Mouse (Mus musculus) embryonic facial prominence, embryonic 12.5 days (tissue): ENCODE data around the gene Alox15. TPM values are rescaled to one million over a fixed set of nuclear protein-coding genes. Genes with fewer than 3 reads are reported as not detected.
A peak's percentile ranks its signal among the peaks of the same experiment; 100 is the strongest.
"Not testable (repeated sequence)": the region's sequence is repeated elsewhere in the genome, so short reads cannot be mapped to it uniquely, and the experiment has no call there.

Experiments
- ATAC-seq: fragments of 200-750 bp; cut with Nextera tagmentation; 2 replicates; pipeline ENCODE4 v1.8.0; 2017; ENCODE audit not compliant: insufficient number of reproducible peaks, insufficient read depth, low FRiP score, low TSS enrichment
- H3K27ac ChIP-seq: fragments of 300-500 bp; sonication (generic); 2 replicates; pipeline ENCODE4 v1.5.1; 2016; ENCODE audit warnings: mild to moderate bottlenecking
- H3K27me3 ChIP-seq: fragments of 300-500 bp; sonication (generic); 2 replicates; pipeline ENCODE4 v1.6.1; 2016; ENCODE audit warnings: mild to moderate bottlenecking, moderate library complexity
- H3K36me3 ChIP-seq: fragments of 300-500 bp; sonication (generic); 2 replicates; pipeline ENCODE4 v1.6.1; 2016; ENCODE audit warnings: mild to moderate bottlenecking
- H3K4me1 ChIP-seq: fragments of 300-500 bp; sonication (generic); 2 replicates; pipeline ENCODE4 v1.6.1; 2016
- H3K4me2 ChIP-seq: fragments of 300-500 bp; sonication (generic); replicated peaks from 2 replicates; pipeline ENCODE4 v1.6.1; 2016; ENCODE audit warnings: mild to moderate bottlenecking, moderate library complexity
- H3K4me3 ChIP-seq: fragments of 300-500 bp; sonication (generic); 2 replicates; pipeline ENCODE4 v1.5.1; 2016; ENCODE audit warnings: mild to moderate bottlenecking
- H3K9ac ChIP-seq: fragments of 300-500 bp; sonication (generic); 2 replicates; pipeline ENCODE4 v1.6.1; 2016; ENCODE audit warnings: mild to moderate bottlenecking, moderate library complexity
- H3K9me3 ChIP-seq: fragments of 300-500 bp; sonication (generic); 2 replicates; pipeline ENCODE4 v1.6.1; 2016; ENCODE audit warnings: mild to moderate bottlenecking, moderate library complexity
- WGBS: fragments of 180-500 bp; shearing (Covaris S2); methylation state at CpG from one replicate; pipeline ENCODE4 v1.1.7; 2016; 5-methylcytosine and 5-hydroxymethylcytosine counted together
- polyA plus RNA-seq: library from polyadenylated mRNA; unstranded; fragments of >200 nt; fragmentation: Nextera tagmentation; extraction: Ambion mirVana; gene quantifications from 2 replicates; pipeline ENCODE4 v1.2.1, GENCODE M21; 2016

Alox15 gene
- 0.29 TPM in 2 replicates for polyA plus RNA-seq

DNA sequence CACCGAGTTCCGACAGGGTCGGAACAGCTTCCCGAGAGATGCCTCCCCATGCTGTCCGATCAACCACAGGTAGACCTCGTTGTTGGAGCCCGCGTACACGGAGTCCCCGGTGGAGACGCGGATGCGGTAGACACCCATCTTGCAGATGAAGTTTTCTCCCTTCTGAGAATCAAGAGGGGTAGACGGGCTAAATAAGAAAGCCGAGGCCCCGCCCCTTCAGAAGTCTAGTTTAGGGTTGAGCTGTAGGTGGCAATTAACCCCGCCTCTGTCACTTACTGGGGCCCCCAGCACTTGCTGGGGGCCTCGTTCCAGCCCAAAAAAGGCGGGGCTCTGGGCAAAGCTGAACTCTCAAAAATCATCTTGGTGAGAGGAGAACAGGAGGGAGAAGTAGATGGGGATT is at the start of gene Alox15:
TSS of gene Alox15 (minus strand) at position 164 of the 400 bp plus-strand sequence.
- no peaks in the 10 kb centered on the region for H3K36me3 ChIP-seq
- H3K4me3 ChIP-seq: peak within 1 kb of the TSS; percentile 33
- peak within 1 kb of the TSS; percentile 59 for H3K4me2 ChIP-seq
- WGBS: under 1% methylated on average over 19 of the region's 19 CpGs
- H3K9me3 ChIP-seq: no peaks in the 10 kb centered on the region
- no peak for ATAC-seq
- peaks cover 48% of the 10 kb centered on the region for H3K27me3 ChIP-seq
- H3K27ac ChIP-seq: no peak within 1 kb of the TSS
- H3K9ac ChIP-seq: peak within 1 kb of the TSS; percentile 3; the same call in 1 of the 2 replicates
- H3K4me1 ChIP-seq: peaks cover 13% of the 10 kb centered on the region

- 92% methylated on average over 5 of the region's 5 CpGs for WGBS
- Histone ChIP-seq H3K27ac (no peak overlapping the region), H3K4me2 (no peak overlapping the region), H3K9me3 (no peaks in the 10 kb centered on the region), H3K4me1 (no peaks in the 10 kb centered on the region), H3K4me3 (no peak overlapping the region), H3K9ac (no peak overlapping the region), H3K36me3 (peaks cover 56% of the 10 kb centered on the region), H3K27me3 (no peaks in the 10 kb centered on the region)
- ATAC-seq: no peak
These were observed 37.6 kb upstream of the Alox15 start for GRCm38 (mm10) chr11:70389421-70389820.

- Histone ChIP-seq H3K27ac (no peak overlapping the region), H3K27me3 (no peaks in the 10 kb centered on the region), H3K4me3 (no peak overlapping the region), H3K9ac (no peak overlapping the region), H3K4me2 (no peak overlapping the region), H3K9me3 (no peaks in the 10 kb centered on the region), H3K36me3 (peaks cover 36% of the 10 kb centered on the region), H3K4me1 (no peaks in the 10 kb centered on the region)
- ATAC-seq: no peak
- 82% methylated on average over 5 of the region's 5 CpGs for WGBS
These were observed 35.6 kb upstream of the Alox15 start for GRCm38 (mm10) chr11:70387436-70387835.

- Histone ChIP-seq H3K9ac (no peak overlapping the region), H3K36me3 (0 out of 2 replicates have a peak, but pooled peaks cover 18% of the 10 kb centered on the region), H3K4me3 (no peak overlapping the region), H3K4me2 (no peak overlapping the region), H3K4me1 (no peaks in the 10 kb centered on the region), H3K9me3 (no peaks in the 10 kb centered on the region), H3K27ac (no peak overlapping the region), H3K27me3 (no peaks in the 10 kb centered on the region)
- 93% methylated on average over 3 of the region's 3 CpGs for WGBS
- no peak for ATAC-seq
These were observed 32.3 kb upstream of the Alox15 start for GRCm38 (mm10) chr11:70384136-70384535.

DNA sequence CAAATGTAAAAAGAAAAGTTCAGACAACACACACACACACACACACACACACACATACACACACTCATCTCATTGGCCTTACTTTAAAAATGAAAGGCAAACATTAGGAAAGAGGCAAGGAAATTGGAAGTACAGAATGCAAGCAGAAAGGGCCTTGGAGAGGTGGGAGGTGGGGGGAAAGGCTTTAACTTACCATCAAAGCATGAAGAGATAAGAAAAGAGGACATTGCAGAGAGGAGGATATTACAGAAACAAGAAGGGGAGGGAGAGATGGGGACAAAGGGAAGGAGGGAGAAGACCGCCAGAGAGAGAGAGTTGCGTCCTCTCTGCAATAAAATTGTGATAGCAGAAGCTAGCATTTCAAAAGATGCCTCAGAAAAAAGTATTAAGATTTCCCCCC is 29.5 kb upstream of the Alox15 start:
- no peaks in the 10 kb centered on the region for H3K27me3 ChIP-seq
- no peaks in the 10 kb centered on the region for H3K9me3 ChIP-seq
- 0 out of 2 replicates have a peak, but pooled peaks cover 6% of the 10 kb centered on the region for H3K36me3 ChIP-seq
- no peak overlapping the region for H3K4me3 ChIP-seq
- no peak overlapping the region for H3K27ac ChIP-seq
- ATAC-seq: no peak
- WGBS: 81% methylated on average over 2 of the region's 2 CpGs
- no peak overlapping the region for H3K9ac ChIP-seq
- no peaks in the 10 kb centered on the region for H3K4me1 ChIP-seq
- no peak overlapping the region for H3K4me2 ChIP-seq

GRCm38 (mm10) chr11:70380478-70381005 is 28.7 kb upstream of the Alox15 start:
- H3K27me3 ChIP-seq: no peaks in the 10 kb centered on the region
- no peak overlapping the region for H3K4me3 ChIP-seq
- no peak overlapping the region for H3K27ac ChIP-seq
- no peaks in the 10 kb centered on the region for H3K9me3 ChIP-seq
- H3K36me3 ChIP-seq: 0 out of 2 replicates have a peak, but pooled peaks cover under 1% of the 10 kb centered on the region
- ATAC-seq: no peak
- no peaks in the 10 kb centered on the region for H3K4me1 ChIP-seq
- H3K4me2 ChIP-seq: no peak overlapping the region
- WGBS: 79% methylated on average over 1 of the region's 1 CpGs
- H3K9ac ChIP-seq: no peak overlapping the region

- Histone ChIP-seq H3K4me3 (no peak overlapping the region), H3K9ac (no peak overlapping the region), H3K9me3 (no peaks in the 10 kb centered on the region), H3K4me1 (no peaks in the 10 kb centered on the region), H3K36me3 (no peaks in the 10 kb centered on the region), H3K27me3 (no peaks in the 10 kb centered on the region), H3K4me2 (no peak overlapping the region), H3K27ac (no peak overlapping the region)
- WGBS: 87% methylated on average over 6 of the region's 6 CpGs
- ATAC-seq: no peak
These were observed 24.2 kb upstream of the Alox15 start for GRCm38 (mm10) chr11:70376054-70376453.

DNA sequence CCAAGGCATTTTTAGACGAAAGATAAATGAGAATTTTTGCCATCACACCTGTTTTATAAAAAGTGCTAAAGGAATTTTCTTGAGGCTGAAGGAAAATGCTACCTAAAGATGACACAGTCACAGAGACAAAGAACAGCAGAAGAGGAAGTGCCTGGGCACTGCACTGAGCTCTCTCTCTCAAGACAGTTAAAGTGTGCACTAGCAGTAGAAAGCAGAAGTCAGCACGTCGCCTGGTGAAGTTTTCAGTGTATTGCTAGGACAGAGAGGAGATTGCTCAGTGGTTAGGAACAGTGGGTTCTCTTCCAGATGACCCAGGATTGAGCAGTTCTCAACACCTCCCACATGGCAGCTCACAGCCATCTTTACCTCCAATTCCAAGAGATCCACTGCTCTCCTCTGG is 22.5 kb upstream of the Alox15 start:
- Histone ChIP-seq H3K9me3 (no peaks in the 10 kb centered on the region), H3K27ac (no peak overlapping the region), H3K27me3 (no peaks in the 10 kb centered on the region), H3K9ac (no peak overlapping the region), H3K4me2 (no peak overlapping the region), H3K4me1 (no peaks in the 10 kb centered on the region), H3K36me3 (no peaks in the 10 kb centered on the region), H3K4me3 (no peak overlapping the region)
- no peak for ATAC-seq
- 78% methylated on average over 3 of the region's 3 CpGs for WGBS

GRCm38 (mm10) chr11:70372849-70373557 is 21.2 kb upstream of the Alox15 start:
- Histone ChIP-seq H3K9ac (no peak overlapping the region), H3K4me3 (no peak overlapping the region), H3K27ac (no peak overlapping the region), H3K4me1 (no peaks in the 10 kb centered on the region), H3K27me3 (no peaks in the 10 kb centered on the region), H3K9me3 (no peaks in the 10 kb centered on the region), H3K36me3 (no peaks in the 10 kb centered on the region), H3K4me2 (no peak overlapping the region)
- 71% methylated on average over 7 of the region's 7 CpGs for WGBS
- ATAC-seq: no peak

DNA sequence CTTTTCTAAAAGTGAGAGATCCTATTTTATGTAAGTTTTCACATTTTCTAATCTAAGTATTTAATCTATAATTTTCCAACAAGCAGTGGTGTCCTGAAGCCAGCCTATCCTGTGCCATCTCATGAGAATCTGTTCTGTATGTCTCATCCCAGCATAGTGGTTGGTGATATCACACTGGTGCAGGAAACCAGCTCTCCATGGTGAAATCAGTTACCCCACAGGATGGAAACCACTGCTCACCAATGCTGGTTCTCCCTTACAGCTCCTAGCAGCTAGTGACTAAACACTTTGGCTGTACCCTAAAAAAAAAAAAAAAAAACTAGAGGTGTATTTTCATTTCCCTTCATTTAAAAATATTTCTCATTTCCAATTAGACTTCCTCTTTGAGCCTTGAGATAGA is 20.6 kb upstream of the Alox15 start:
- Histone ChIP-seq H3K9me3 (no peaks in the 10 kb centered on the region), H3K4me1 (no peaks in the 10 kb centered on the region), H3K27ac (no peak overlapping the region), H3K36me3 (no peaks in the 10 kb centered on the region), H3K27me3 (no peaks in the 10 kb centered on the region), H3K4me2 (no peak overlapping the region), H3K4me3 (no peak overlapping the region), H3K9ac (no peak overlapping the region)
- ATAC-seq: no peak

DNA sequence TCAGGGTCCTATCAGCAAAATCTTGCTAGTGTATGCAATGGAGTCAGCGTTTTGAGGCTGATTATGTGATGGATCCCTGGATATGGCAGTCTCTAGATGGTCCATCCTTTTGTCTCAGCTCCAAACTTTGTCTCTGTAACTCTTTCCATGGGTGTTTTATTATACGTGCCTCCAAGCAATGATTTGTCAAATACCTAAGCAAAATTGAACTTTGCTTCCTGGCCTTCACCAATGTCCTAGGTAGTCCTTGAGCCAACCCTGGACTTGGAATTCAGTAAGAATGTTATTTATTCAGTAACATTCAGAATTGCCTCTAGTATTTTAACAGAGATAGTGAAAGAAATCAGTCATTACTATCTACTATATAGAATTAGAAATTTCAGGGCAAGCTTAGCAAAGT is 16.8 kb upstream of the Alox15 start:
- ATAC-seq: not testable (repeated sequence)
- WGBS: 75% methylated on average over 2 of the region's 2 CpGs

DNA sequence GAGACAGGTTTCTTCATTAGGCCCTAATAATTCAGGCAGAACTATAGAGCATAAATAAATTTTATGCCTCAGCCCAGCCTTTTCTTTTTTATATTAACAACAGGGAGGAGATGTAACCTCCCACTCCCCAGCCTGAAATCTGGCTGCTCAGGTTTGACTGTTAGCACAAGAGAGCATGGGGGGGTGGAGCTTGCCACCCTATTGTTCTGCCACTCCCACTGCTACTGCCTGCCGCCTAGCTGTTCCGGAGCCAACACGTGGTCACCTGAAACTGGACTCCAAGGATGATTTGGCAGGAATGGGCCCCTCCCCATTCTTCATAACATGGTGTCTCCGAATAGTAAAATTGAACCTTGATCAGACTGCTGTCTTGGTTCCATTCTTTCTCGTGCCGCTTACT is 15.9 kb upstream of the Alox15 start:
- H3K4me2 ChIP-seq, H3K36me3 ChIP-seq, H3K27me3 ChIP-seq, H3K9ac ChIP-seq, H3K4me3 ChIP-seq, H3K27ac ChIP-seq, H3K9me3 ChIP-seq, H3K4me1 ChIP-seq, ATAC-seq: not testable (repeated sequence)
- WGBS: 79% methylated on average over 6 of the region's 6 CpGs

More for the DNA sequence above, 16.8 kb upstream of the Alox15 start:
- not testable (repeated sequence) for H3K27me3 ChIP-seq, H3K27ac ChIP-seq, H3K4me1 ChIP-seq, H3K36me3 ChIP-seq, H3K4me2 ChIP-seq, H3K9ac ChIP-seq, H3K4me3 ChIP-seq, H3K9me3 ChIP-seq
